Mouse (Mus musculus) thymus, postnatal 4 days (tissue): ENCODE measurements around the gene Ascl1.

Experiments used
- DNase-seq: peaks from one replicate; pipeline ENCODE4 v3.0.0; 2021

Gene Ascl1

GRCm38 (mm10) chr10:87493576-87493975 lies at the start of gene Ascl1:
Gene Ascl1 (minus strand): TSS chr10:87493660.
- no peak for DNase-seq

GRCm38 (mm10) chr10:87534172-87534571 lies 40.7 kb upstream of the Ascl1 start:
- no peak for DNase-seq

- DNase-seq, result no peak
These were observed 28.2 kb upstream of the Ascl1 start, which contains the start of gene Pah for GRCm38 (mm10) chr10:87521646-87522045. Gene Pah (plus strand): TSS chr10:87521795.

GRCm38 (mm10) chr10:87520401-87521116 lies 27.1 kb upstream of the Ascl1 start:
- DNase-seq, result no peak

GRCm38 (mm10) chr10:87518585-87518984 lies 25.1 kb upstream of the Ascl1 start:
- no peak for DNase-seq

- DNase-seq, result no peak
These were observed 19.6 kb upstream of the Ascl1 start for GRCm38 (mm10) chr10:87513052-87513451.

- no peak for DNase-seq
These were observed 15.1 kb upstream of the Ascl1 start for GRCm38 (mm10) chr10:87508581-87508980.

- DNase-seq, result peak; percentile 60
These were observed 10.5 kb upstream of the Ascl1 start for GRCm38 (mm10) chr10:87503946-87504345.

GRCm38 (mm10) chr10:87502283-87502682 lies 8.8 kb upstream of the Ascl1 start:
- DNase-seq, result no peak

GRCm38 (mm10) chr10:87501659-87502042 lies 8.2 kb upstream of the Ascl1 start:
- DNase-seq, result no peak

- no peak for DNase-seq
These were observed 7.6 kb upstream of the Ascl1 start for GRCm38 (mm10) chr10:87500926-87501658.

- no peak for DNase-seq
These were observed 3.6 kb upstream of the Ascl1 start for GRCm38 (mm10) chr10:87497056-87497455.

GRCm38 (mm10) chr10:87494596-87494995 lies 1.1 kb upstream of the Ascl1 start:
- DNase-seq, result no peak

GRCm38 (mm10) chr10:87494176-87494575 lies 716 bp upstream of the Ascl1 start:
- DNase-seq, result no peak

- DNase-seq, result peak; percentile 24
These were observed 554 bp downstream of the Ascl1 start for GRCm38 (mm10) chr10:87492661-87493551.

- DNase-seq, result no peak
These were observed 1.2 kb downstream of the Ascl1 start for GRCm38 (mm10) chr10:87492332-87492660.

- no peak for DNase-seq
These were observed 1.9 kb downstream of the Ascl1 start for GRCm38 (mm10) chr10:87491485-87492040.

GRCm38 (mm10) chr10:87490328-87490727 lies 3.1 kb downstream of the Ascl1 start:
- no peak for DNase-seq

- DNase-seq, result no peak
These were observed 4.0 kb downstream of the Ascl1 start for GRCm38 (mm10) chr10:87489246-87490009.

- no peak for DNase-seq
These were observed 4.9 kb downstream of the Ascl1 start for GRCm38 (mm10) chr10:87488429-87489145.
